Mouse (Mus musculus) adrenal gland, adult (tissue): Measurements from ENCODE around the gene Actn1.
A peak's percentile ranks its signal among the peaks of the same experiment; 100 is the strongest.

Source experiments
- DNase-seq, 2 experiments: peaks; one replicate each; pipeline ENCODE4 v3.0.0; 2022 to 2023; ENCODE audit warnings: low spot score in 1 of 2; ENCODE audit not compliant: inconsistent age in 2 of 2

Actn1 gene

DNA sequence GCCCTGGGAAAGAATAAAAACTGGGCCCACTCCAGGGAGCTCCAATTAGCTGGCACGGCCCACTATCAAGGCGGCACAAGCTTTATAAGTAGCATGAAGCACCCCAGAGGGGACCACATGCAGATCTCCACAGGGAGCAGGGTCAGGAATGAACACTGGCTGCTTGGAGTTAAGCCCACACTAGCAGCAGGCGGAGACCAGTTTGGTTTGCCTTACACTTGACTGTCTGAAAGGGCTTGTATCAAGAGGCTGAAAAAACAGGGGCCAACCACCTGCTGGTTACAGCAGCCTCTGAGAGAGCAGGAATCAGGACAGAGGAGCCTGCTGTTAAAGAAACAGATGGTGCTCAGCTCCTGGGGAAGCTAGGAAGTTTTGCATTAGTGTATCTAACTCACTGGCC is 32.3 kb downstream of the Actn1 start:
- no peak for DNase-seq

DNA sequence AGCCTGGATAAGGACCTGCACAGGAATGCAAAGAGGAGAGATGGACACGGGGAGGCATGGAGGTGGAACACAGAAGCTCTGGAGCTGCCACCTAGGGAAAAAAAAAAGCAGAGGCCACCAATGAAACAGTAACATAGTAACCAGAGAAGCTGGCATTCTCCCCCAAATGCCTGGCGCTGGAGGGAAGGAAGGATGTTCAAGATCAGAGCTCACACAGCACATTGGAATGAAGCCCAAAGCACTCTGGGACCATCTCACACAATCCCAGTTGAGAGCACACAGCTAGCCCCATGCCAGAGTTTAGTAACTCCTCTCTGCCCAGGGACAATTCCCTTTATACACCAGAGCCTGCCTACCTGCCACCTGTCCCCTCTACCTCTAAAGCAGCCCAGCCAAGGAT is 34.1 kb downstream of the Actn1 start:
- DNase-seq: no peak

DNA sequence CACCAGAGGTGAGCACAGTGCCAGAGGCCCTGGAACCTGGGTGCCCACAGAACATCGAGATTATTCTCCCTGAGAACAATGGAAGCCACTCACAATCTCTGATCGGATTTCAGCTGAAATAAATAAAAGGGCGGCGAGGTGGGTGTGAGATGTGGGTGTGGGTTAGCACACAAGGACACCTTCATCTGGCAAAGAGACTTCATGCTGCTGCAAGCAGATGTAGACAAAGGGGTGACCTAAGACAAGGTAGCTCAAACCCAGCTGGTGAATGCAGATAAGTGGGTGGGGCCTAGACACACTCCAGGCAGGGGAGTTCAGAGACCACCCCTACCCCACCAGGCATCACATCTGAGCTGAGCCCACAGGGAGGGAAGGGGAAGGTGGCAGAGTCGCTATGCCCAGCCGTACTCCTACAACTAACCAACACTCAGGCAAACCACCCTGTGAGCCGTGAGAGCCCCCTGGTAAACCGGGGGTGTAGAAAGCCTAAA is 35.9 kb downstream of the Actn1 start:
- no peak for DNase-seq

DNA sequence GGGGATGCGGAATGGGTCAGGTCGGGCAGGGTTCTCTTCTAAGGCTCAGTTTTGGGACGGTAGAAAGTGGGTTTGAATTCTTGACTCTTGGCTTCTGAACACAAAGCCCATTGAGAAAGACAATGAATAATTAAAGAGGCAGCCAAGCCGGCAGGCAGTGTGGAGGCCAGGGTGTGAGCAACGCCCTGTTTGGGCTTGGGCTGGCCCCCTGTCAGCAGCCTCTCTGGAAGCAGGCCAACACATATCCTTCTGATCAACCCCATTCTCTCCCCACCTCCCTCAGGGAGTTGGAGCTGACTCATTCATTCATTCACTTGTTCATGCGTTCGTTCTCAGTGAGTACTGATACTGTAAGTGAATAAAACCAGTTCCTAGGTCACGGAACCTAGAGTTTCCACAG is 36.7 kb downstream of the Actn1 start:
- DNase-seq: no peak

DNA sequence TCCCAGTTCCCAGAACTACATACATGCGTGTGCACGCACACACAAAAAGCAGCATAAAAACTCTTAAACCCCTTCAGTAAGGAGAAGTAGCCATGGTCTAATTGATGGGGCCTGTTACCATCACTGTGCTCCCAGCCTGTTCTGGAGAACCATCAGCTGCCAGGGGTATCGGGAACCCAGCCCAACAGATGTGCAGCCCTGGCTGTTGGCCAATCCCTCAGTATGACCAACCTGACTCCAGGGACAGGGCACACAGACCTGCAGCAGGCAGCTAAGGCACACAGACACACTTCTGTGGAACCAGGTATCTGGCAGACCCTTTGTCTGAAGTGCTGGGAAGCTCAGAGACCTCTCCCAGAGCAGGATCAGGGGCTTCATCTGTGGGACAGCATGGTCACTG is 37.7 kb downstream of the Actn1 start:
- no peak for DNase-seq

DNA sequence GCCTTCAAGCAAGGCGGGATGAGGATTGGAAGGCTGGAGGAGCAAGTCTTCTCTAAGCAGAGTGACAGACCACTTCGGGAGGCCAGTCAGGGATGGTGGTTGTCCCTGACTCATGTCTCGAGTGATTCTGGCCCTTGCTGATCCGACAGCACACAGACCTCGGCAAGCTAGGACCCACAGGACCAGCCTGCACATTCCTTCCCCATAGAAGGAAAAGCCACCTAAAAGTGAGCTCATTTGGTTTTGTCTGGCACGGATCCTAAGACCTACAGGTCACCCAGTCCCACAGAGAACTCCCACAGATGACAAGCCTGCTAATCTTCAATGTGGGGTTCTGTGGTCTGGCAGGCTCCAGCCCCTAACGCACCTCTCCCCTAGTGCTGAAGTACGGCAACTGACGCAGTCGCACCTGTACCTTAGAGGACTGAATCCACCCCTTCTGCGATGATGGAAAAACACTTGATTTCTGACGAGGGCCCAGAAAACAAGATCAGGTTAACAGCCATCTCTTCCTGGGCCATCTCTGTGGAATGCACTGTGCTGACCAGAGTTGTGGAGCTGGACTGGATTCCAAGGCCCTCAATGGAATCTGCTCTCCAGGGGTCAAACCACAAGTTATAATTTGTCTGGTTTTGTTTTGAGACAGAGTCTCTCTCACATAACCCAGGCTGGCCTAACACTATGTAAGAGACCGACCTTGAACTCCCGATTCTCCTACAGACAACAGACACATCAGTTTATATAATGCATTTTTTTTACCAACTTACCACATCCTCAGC is 39.7 kb downstream of the Actn1 start:
- DNase-seq: no peak

DNA sequence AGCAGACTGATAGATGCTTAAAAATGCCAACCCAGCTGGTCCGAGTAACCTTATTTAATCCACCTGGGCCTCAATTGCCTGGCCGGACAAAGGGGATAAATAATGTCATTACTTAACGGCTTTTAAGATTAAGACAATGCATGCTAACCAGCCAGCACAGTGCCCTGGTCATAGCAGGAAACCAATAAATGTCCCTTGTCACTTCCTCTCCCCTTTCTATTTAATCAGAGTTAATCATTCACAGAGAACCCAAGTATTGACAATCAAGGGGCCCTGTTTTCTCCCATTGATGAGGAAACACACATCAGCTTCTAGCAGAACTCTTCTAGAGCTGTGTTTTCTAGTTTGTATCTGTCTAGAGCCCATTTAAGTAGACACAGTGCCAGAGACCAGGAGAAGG is 41.4 kb downstream of the Actn1 start:
- no peak for DNase-seq

DNA sequence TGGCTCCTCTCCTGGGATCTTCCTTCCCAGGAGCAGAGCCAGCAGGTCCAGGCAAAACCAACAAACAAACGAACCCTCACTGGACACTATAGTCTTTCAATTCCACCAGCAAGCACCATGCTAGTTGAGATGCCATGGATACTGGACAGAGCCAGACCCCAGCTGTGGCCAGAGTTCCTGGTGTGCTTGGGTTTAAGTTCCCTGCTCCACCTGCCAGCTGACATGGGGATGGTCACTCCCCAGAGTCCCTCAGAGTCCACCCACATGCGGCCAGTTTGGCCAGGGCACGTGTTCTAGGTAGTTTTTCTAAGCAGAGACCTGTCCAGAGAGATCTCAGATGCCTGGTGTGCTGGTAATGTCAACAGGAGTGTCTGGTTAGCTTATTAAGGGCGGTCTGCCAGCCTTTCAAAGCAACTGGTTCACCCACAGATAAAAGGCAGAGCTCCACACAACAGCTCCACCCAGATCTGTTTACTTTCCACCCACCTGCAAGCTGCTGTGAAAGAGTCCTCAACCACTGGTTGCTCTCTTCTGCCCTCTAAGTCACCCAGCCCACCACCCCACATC is 42.0 kb downstream of the Actn1 start:
- peak in 1 of 2 experiments; percentile 38 for DNase-seq

DNA sequence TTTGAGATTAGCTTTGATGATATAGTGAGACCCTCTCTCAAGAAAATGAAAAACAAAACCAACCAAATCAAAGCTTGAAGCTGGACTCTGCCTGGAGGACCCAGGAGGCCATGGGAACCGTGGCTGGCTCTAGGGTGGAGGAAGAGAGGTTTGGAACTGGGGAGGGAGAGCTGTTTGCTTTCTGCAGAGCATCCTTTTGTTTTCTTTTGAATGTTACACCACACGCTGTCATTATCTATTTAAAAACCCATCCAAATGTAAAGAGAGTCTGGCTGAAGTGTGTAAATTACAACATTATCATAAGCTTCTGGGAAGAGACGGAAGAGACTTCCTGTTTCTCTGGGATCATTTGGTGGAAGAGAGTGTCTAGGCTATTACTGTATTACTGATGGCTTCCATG is 43.1 kb downstream of the Actn1 start:
- no peak for DNase-seq

DNA sequence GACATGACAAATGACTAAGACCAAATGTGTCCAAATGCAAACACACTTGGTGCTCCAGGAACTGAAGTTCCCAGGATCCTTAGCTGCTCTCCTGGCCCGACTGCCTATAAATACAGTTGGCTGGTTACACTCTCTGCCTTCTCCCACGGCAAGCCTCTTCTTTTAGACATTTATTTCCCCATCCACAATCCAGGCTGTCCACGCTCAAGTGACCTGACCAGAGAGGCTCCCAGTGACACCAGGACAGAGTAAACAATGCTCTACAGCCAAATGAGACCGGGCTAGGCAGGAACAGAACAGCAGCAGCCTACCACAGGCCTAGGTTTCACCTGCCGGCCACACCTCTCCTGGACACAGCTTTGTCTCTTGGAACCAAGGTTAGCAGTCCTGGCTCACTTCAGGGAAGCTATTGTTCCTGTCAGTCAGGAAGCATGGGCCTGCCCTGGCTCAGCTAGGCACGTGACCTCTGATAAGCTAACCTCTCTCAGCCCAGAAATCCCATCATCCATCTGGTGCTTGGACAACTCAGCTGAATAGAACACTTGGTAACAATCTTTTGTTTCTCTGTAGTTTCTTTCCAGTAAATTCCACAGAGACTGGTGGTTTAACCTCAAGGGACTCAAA is 43.8 kb downstream of the Actn1 start:
- DNase-seq: no peak

DNA sequence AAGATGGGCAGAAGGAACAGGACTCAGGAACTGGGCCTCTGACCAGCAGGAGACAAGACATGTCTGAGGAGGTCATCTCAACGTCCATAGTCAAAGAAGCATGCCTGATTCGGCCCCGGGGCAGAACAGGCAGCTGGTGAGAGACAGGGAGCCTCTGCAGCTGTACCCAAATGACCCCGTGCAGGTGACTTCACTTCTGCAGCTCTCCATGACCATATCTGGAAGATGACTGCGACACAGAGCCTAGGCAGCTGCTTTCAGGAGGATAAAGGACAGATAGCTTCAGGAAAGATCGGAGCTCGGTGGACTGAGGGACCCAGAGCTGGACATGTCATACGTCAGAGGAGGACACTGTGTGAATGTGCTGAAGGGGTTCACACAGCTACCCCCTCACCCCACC is 46.4 kb downstream of the Actn1 start:
- no peak for DNase-seq

DNA sequence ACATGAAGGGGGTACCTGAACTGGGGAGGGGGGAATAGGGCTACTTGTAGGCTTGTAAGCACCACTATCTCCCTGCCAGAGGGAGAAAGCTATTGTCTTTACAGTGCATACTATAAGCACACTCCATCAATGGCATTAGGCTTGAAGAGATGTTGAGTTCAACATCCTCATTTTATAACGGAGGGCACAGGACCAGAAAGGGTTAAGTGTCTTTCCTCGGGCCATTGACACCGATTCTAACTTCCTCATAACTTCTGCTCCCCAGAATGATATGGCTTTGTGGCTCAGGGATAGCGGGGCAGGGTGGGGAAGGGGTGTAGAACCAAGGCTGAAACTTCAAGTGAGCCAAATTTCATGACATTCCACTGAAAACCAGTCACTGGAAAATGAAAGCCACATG is 46.9 kb downstream of the Actn1 start:
- DNase-seq: no peak

DNA sequence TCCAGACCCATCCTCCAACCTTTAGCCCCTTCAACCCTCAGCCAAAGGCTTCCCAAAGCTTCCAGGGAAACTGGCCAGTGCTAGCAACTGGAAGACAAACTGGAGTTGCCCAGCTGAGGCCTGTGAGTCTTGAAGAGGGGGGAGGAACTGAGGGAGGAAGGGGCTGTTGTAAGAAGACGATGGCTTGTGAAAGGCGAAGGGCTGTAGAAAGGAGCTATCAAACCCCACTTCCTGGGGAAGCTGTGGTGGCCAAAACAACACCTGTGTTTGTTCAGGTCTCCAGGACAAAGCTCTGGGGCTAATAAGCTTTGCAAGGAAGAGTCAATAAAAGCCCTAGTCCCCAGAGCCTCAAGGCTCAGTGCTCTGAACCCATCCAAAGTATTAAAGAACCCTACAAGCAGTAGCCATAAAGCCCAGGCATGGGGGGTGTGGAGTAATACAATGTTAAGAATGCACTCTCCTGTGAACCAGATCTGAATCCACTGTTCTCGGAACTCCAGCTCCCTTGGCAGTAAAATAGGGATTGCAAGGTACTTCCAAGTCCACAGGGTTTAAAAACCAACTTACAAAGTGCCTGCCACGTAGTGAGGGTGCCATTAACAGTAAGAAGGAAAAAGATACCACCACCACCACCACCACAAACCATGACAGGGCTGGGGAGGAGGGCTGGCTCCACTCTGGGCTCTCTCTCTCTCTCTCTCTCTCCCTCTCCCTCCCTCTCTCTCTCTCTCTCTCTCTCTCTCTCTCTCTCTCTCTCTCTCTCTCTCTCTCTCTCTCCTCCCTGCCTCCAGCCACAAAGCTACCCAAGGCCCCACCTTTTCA is 49.2 kb downstream of the Actn1 start:
- no peak for DNase-seq

DNA sequence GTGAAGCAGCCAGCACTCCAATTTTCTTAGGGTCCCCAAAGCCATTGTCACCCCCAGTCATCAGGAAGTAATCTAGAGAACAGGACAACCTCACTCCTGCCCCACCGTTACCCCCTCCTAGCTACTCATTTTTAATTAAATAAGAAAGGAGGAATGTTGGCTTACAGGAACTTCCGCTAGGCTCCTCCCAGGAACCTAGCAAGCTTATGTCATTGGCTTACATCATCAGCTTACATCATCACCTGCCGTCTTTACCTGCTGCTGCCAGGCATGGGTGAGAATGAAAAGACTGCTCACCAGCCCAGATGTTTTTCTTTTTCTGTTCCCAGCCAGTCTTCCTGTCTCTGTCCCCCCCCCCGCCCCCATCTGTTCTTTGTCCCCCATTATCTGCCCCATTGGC is 50.3 kb downstream of the Actn1 start:
- no peak for DNase-seq

DNA sequence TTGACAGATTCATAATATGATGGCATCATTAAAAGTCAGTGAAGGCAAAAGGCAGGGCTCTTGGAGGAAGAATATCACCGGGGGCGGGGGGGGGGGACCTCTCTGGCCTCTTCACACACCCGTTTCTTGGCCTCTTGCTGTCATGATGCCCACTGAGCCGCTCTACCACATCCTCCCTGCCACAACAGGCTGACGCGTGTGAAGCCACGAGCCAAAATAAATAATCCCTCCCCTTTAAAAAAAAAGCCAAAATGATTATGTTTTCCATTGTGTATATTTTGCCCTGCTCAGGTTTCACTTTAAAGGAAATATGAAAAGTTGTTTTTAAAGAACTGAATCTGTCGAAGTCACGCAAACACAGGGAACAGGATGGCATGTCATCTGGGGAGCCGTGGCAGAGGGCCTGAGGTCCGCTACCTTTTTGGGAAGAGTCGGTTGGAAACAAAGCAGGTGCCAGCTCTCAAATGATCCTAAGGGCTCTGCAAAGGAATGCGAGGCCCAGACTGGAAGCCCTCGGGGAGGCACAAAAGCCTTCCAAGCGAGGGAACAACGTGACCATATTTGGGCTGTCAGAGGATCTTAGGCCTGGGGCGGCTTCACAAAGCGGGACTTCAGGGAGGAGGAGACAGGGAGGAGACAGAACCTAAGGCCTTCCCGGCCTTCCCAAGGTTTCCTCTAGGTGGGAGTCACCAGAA is 51.9 kb downstream of the Actn1 start:
- DNase-seq: no peak

DNA sequence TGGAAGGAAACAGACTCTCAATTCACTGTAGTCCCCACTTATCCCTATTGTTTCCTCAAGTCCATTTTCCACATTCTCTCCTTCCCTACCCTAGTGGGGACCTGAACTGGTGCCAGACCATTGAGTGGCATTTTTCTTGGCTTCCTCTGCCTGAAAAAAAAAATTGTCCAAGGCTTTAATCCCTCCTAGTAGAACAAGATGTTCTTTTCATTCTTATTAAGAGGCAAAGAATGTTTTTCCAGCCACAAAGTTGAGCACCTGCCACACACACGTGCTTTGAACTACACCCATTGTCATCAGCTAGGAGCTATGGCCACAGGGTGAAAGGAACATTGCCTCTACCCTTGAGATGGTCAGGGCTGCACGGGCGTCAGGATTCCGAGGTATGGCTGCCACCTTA is 56.9 kb downstream of the Actn1 start:
- DNase-seq: peak in 1 of 2 experiments; percentile 32

DNA sequence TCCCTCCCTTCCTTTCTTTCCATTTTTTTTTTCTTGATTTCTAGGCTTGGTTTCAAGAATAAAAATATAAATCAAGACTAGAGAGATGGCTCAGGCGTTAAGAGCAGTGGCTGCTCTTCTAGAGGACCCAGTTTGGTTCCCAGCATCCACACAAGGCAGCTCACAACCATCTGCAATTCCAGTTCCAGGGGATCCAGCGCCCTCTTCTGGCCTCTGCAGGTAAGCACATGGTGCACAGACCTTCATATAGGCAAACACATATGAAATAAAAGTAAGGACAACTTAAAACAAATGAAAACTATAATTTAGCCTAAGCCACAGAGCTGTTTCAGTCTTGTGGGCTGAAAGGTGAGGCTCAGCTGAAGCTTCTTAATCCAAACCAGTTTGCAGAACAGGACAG is 60.4 kb downstream of the Actn1 start:
- no peak for DNase-seq

DNA sequence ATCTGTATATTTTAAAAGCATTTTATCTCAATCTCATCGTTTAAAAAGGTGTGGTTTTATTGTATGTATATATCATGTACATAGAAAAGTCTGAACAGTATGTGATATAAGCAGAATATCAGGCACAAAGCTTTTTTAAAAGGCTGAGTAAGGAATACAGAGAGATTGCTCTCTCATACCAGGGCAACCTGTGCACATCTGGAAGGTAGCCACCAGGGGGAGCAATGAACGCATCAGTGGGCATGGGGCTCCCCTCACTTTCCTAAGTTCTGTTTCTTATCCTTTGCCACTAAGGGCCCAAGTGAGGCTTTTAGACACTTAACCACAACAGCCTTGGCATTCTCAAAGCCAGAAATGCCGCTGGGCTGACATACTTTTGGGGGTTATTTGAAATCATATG is 61.7 kb downstream of the Actn1 start:
- DNase-seq: peak; percentile 63 to 86

DNA sequence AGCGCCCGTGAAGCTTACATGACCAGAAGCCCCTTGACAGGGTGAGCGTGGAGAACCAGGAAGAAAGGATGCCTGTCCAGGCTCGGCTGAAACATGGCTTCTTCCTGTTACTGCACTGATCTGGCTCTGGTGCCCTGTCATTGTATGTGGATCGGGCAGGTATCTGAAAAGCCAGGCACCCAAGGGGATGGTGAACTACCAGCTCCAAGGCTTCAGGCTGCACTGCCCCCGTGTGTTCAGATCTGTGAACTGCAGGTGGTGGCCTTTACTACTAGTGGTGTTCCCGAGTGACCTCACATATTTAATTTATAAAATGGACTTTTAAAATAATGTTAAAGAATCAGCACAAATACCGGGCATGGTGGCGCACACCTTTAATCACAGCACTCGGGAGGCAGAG is 62.8 kb downstream of the Actn1 start:
- DNase-seq: peak; percentile 29 to 74

DNA sequence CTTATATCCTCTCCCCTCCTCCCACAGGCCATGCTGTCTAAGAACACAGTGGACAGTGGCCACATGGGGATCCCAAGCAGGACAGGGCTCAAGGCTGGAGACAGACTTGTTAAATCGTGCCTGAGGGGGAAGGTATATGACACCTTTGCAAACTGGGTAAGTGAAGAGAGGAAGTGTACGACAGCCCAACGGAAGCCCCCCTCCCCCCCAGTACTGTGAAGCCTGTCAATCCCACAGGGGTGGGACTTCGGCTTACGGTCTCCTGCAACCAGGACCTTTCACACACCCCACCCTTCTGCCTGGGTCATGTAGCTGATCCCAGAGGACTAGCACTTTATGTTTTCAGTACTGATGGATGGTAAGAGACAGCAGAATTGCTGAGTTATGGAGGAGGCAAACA is 68.4 kb downstream of the Actn1 start:
- DNase-seq: no peak

DNA sequence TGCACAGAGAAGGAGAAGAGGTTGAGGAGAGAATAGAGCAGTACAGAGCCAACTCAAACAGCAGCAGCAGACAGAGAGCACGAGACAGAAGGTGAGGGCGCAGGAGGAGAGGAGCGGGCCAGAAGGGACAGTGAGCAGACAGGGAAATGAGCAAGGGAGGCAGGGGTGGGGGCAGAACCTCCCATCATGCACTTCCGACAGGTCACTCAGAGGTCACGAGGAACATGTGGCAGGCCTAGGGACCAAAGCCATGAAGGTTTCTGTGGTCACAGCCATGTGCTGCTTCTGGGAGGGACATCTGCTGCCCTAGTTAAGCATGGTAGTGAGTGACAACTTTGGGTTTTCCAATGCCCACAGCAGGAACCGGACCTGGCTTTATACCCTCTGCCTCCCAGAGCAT is 68.8 kb downstream of the Actn1 start:
- DNase-seq: no peak
